Mouse (Mus musculus): ENCODE results near the gene Arhgap32. TPM values are rescaled to one million over a fixed set of nuclear protein-coding genes. Genes with fewer than 3 reads are reported as not detected.
A peak's percentile ranks its signal among the peaks of the same experiment; 100 is the strongest.
"Not testable (repeated sequence)": the region's sequence is repeated elsewhere in the genome, so short reads cannot be mapped to it uniquely, and the experiment has no call there.

Arhgap32 gene
- total RNA-seq, 2 experiments from 2014 or later = 14.4 to 23.7 TPM

- no peak for DNase-seq
- intact Hi-C loops (cut with DNase I) = no loop called here
Measured at GRCm38 (mm10) chr9:32136680-32137295, 20.9 kb downstream of the Arhgap32 start.

GRCm38 (mm10) chr9:32137697-32138426, 21.9 kb downstream of the Arhgap32 start:
- intact Hi-C loops (cut with DNase I) = no loop called here
- DNase-seq = no peak

GRCm38 (mm10) chr9:32138616-32139015, 22.7 kb downstream of the Arhgap32 start:
- intact Hi-C loops (cut with DNase I) = no loop called here
- no peak for DNase-seq

GRCm38 (mm10) chr9:32139641-32140040, 23.7 kb downstream of the Arhgap32 start:
- intact Hi-C loops (cut with DNase I) = no loop called here
- DNase-seq = no peak

- no peak for DNase-seq
- intact Hi-C loops (cut with DNase I) = no loop called here
Measured at GRCm38 (mm10) chr9:32142834-32143233, 26.9 kb downstream of the Arhgap32 start.

GRCm38 (mm10) chr9:32143451-32143850, 27.5 kb downstream of the Arhgap32 start:
- DNase-seq = no peak
- intact Hi-C loops (cut with DNase I) = no loop called here

- intact Hi-C loops (cut with DNase I) = no loop called here
- DNase-seq = no peak
Measured at GRCm38 (mm10) chr9:32146257-32146996, 30.5 kb downstream of the Arhgap32 start.

- DNase-seq = no peak
Measured at GRCm38 (mm10) chr9:32149241-32149640, 33.3 kb downstream of the Arhgap32 start.

GRCm38 (mm10) chr9:32149836-32150642, 34.1 kb downstream of the Arhgap32 start:
- intact Hi-C loops (cut with DNase I) = no loop called here
- no peak for DNase-seq

More at GRCm38 (mm10) chr9:32149241-32149640, 33.3 kb downstream of the Arhgap32 start:
- intact Hi-C loops (cut with DNase I) = no loop called here

GRCm38 (mm10) chr9:32154727-32155371, 38.9 kb downstream of the Arhgap32 start:
- DNase-seq = no peak
- intact Hi-C loops (cut with DNase I) = loop anchor here (5.0 kb wide), 2 partner anchors 123 to 598 kb away; no protein-coding TSS in a partner anchor

GRCm38 (mm10) chr9:32156706-32157105, 40.8 kb downstream of the Arhgap32 start:
- intact Hi-C loops (cut with DNase I) = loop anchor here (5.0 kb wide), 2 partner anchors 124 to 599 kb away; no protein-coding TSS in a partner anchor
- no peak for DNase-seq

- DNase-seq = no peak
- intact Hi-C loops (cut with DNase I) = loop anchor here (5.0 kb wide), 2 partner anchors 125 to 600 kb away; no protein-coding TSS in a partner anchor
Measured at GRCm38 (mm10) chr9:32157201-32157600, 41.3 kb downstream of the Arhgap32 start.

- intact Hi-C loops (cut with DNase I) = loop anchor here (1.0 to 5.0 kb wide), 5 partner anchors 127 to 602 kb away; no protein-coding TSS in a partner anchor
- peak; percentile 75 to 76 for DNase-seq
Measured at GRCm38 (mm10) chr9:32158837-32159543, 43.1 kb downstream of the Arhgap32 start.

GRCm38 (mm10) chr9:32159724-32160123, 43.8 kb downstream of the Arhgap32 start:
- intact Hi-C loops (cut with DNase I) = loop anchor here (1.0 to 5.0 kb wide), 5 partner anchors 127 to 602 kb away; no protein-coding TSS in a partner anchor
- no peak for DNase-seq

GRCm38 (mm10) chr9:32162792-32163191, 46.9 kb downstream of the Arhgap32 start:
- intact Hi-C loops (cut with DNase I) = no loop called here
- DNase-seq = no peak

- intact Hi-C loops (cut with DNase I); DNase-seq: not testable (repeated sequence)
Measured at GRCm38 (mm10) chr9:32163820-32164219, 47.9 kb downstream of the Arhgap32 start.

- intact Hi-C loops (cut with DNase I) = no loop called here
Measured at GRCm38 (mm10) chr9:32168546-32169137, 52.7 kb downstream of the Arhgap32 start.

GRCm38 (mm10) chr9:32170713-32171112, 54.8 kb downstream of the Arhgap32 start:
- intact Hi-C loops (cut with DNase I) = no loop called here
- DNase-seq = no peak

More at GRCm38 (mm10) chr9:32168546-32169137, 52.7 kb downstream of the Arhgap32 start:
- DNase-seq = no peak

GRCm38 (mm10) chr9:32176612-32177011, 60.7 kb downstream of the Arhgap32 start:
- peak; percentile 30 to 31 for DNase-seq
- intact Hi-C loops (cut with DNase I) = no loop called here
